Mouse (Mus musculus) lung, postnatal 0 days (tissue): Measurements from ENCODE around the gene Kcnn4. TPM values are rescaled to one million over a fixed set of nuclear protein-coding genes. Genes with fewer than 3 reads are reported as not detected.

Experiments
- ATAC-seq: fragments of 200-750 bp; cut with Nextera tagmentation; 2 replicates; pipeline ENCODE4 v1.8.0; 2017; ENCODE audit warnings: moderate library complexity
- DNase-seq: peaks from one replicate; pipeline ENCODE4 v3.0.0-alpha.2; 2016; ENCODE audit warnings: low spot score
- H3K27ac ChIP-seq: fragments of 300-500 bp; sonication (generic); 2 replicates; pipeline ENCODE4 v1.5.1; 2014; ENCODE audit warnings: antibody characterized with exemption, mild to moderate bottlenecking, low read length, mixed read lengths
- H3K27me3 ChIP-seq: fragments of 300-500 bp; sonication (generic); replicated peaks from 2 replicates; pipeline ENCODE4 v1.6.1; 2014; ENCODE audit warnings: low read length, mixed read lengths; ENCODE audit not compliant: insufficient read depth
- H3K36me3 ChIP-seq: fragments of 300-500 bp; sonication (generic); 2 replicates; pipeline ENCODE4 v1.6.1; 2014; ENCODE audit warnings: low read length, mixed read lengths; ENCODE audit not compliant: insufficient read depth
- H3K4me1 ChIP-seq: fragments of 300-500 bp; sonication (generic); 2 replicates; pipeline ENCODE4 v1.6.1; 2014; ENCODE audit warnings: antibody characterized with exemption, low read depth, low read length, mixed read lengths; ENCODE audit not compliant: insufficient read depth
- H3K4me2 ChIP-seq: fragments of 300-500 bp; sonication (generic); replicated peaks from 2 replicates; pipeline ENCODE4 v1.6.1; 2014; ENCODE audit warnings: low read depth, mild to moderate bottlenecking, low read length, moderate library complexity, mixed read lengths
- H3K4me3 ChIP-seq: fragments of 300-500 bp; sonication (generic); 2 replicates; pipeline ENCODE4 v1.5.1; 2014; ENCODE audit warnings: low read depth, low read length
- H3K9ac ChIP-seq: fragments of 300-500 bp; sonication (generic); replicated peaks from 2 replicates; pipeline ENCODE4 v1.6.1; 2014; ENCODE audit warnings: low read depth, mild to moderate bottlenecking
- H3K9me3 ChIP-seq: fragments of 300-500 bp; sonication (generic); 2 replicates; pipeline ENCODE4 v1.6.1; 2016; ENCODE audit warnings: low read length, mixed read lengths
- CTCF ChIP-seq: IDR thresholded peaks from 2 replicates; pipeline ENCODE4 v1.5.1; 2016; ENCODE audit warnings: antibody characterized with exemption, mild to moderate bottlenecking
- EP300 ChIP-seq: IDR thresholded peaks from 2 replicates; pipeline ENCODE4 v1.6.1; 2016; ENCODE audit warnings: antibody characterized with exemption, mild to moderate bottlenecking, control low read depth
- WGBS: fragments of 180-500 bp; shearing (Covaris S2); extraction: QIAGEN DNeasy Blood & Tissue Kit; methylation state at CpG from one replicate; pipeline ENCODE4 v1.1.7; 2014; 5-methylcytosine and 5-hydroxymethylcytosine counted together
- polyA plus RNA-seq: library from polyadenylated mRNA; unstranded; fragments of >200 nt; fragmentation: Nextera tagmentation; extraction: Ambion mirVana; gene quantifications from 2 replicates; pipeline ENCODE4 v1.2.1, GENCODE M21; 2015

Kcnn4 gene
- polyA plus RNA-seq, 1 experiment from 2014 or later = 2.6 TPM

- H3K4me1 ChIP-seq = no peaks in the 10 kb centered on the region
- ATAC-seq (no peak), DNase-seq (no peak)
- H3K9me3 ChIP-seq = no peaks in the 10 kb centered on the region
- H3K27me3 ChIP-seq = no peaks in the 10 kb centered on the region
- TF ChIP-seq EP300 (no peak), CTCF (no peak)
- H3K4me2 ChIP-seq = no peak overlapping the region
- H3K9ac ChIP-seq = no peak overlapping the region
- WGBS = 74% methylated on average over 3 of the region's 3 CpGs
- H3K36me3 ChIP-seq = no peaks in the 10 kb centered on the region
- no peak overlapping the region for H3K4me3 ChIP-seq
- H3K27ac ChIP-seq = no peak overlapping the region
Observed at GRCm38 (mm10) chr7:24413630-24414029, 43.6 kb downstream of the Kcnn4 start.

DNA sequence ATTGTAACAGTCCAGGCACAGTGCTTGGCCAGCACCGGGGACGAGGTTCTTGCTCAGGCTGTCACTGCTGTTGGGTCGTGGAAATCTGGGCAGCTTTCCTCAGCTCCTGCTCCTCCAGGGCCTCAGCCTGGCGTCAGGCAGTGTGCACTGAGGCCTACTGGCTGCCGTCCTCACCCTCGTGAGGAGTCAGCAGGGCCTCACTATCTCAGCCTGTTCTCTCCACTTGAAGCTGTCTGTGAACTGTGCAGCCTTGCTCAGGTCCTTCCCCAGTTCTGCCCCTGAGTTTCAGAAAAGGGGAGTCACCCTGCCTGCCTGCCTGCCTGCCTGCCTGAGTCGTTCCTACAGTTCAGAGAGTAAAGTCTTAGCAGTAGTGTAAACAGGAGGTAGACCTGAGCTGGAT, 45.2 kb downstream of the Kcnn4 start:
- Histone ChIP-seq H3K9me3 (no peaks in the 10 kb centered on the region), H3K9ac (no peak overlapping the region), H3K4me3 (no peak overlapping the region), H3K36me3 (no peaks in the 10 kb centered on the region), H3K27ac (no peak overlapping the region), H3K4me1 (no peaks in the 10 kb centered on the region), H3K4me2 (no peak overlapping the region), H3K27me3 (no peaks in the 10 kb centered on the region)
- DNase-seq (no peak), ATAC-seq (no peak)
- no peak for TF ChIP-seq EP300
- no peak for TF ChIP-seq CTCF
- 58% methylated on average over 7 of the region's 7 CpGs for WGBS

DNA sequence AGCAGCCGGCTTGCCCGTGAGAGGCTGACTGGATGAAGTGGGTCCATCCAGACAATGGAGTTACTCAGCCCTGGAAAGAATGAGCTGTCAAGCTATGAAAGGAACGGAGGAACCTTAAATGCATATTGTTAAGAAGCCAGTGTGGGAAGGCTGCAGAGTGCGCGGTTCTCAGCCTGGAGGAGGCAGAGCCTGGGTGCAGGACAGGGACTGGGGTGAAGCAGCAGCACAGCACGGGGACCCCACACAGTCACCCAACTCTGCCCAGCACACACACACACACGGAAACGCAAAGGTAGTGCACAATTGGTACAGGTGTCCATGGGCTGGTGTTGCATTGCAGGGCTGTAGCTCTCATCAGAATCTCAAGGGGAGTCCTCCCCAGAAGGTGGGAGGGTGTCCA, 49.5 kb downstream of the Kcnn4 start:
- Histone ChIP-seq H3K4me2 (no peak overlapping the region), H3K9ac (no peak overlapping the region), H3K4me3 (no peak overlapping the region), H3K36me3 (0 out of 2 replicates have a peak, but pooled peaks cover 16% of the 10 kb centered on the region), H3K4me1 (no peaks in the 10 kb centered on the region), H3K27me3 (no peaks in the 10 kb centered on the region), H3K9me3 (no peaks in the 10 kb centered on the region), H3K27ac (no peak overlapping the region)
- TF ChIP-seq EP300 (no peak), CTCF (no peak)
- WGBS = 88% methylated on average over 8 of the region's 8 CpGs
- ATAC-seq = no peak
- DNase-seq = no peak

DNA sequence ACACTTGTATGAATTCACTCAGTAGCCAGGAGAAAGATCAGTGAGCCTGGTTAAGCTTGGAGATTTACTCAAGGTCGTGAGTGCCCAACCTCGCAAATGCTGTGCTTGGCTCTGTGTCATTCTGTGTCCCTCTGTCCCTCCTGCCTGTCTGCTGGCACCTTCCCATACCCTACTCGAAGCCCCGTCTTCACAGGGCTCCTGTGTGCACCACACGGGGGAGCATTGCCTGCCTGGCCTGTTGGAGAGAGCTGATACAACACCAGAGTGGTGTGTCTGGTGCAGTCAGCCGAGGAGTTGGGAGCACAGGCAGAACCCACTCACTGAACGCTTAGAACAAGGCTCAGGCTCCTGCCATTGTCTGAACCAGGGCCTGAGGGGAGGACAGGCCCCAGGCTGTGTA, 51.6 kb downstream of the Kcnn4 start:
- no peaks in the 10 kb centered on the region for H3K9me3 ChIP-seq
- H3K4me3 ChIP-seq = no peak overlapping the region
- ATAC-seq (no peak), DNase-seq (no peak)
- H3K27me3 ChIP-seq = no peaks in the 10 kb centered on the region
- WGBS = 73% methylated on average over 7 of the region's 7 CpGs
- H3K36me3 ChIP-seq = 0 out of 2 replicates have a peak, but pooled peaks cover 16% of the 10 kb centered on the region
- TF ChIP-seq CTCF = peak; percentile 4; the same call in 1 of the 2 replicates
- TF ChIP-seq EP300 = no peak
- H3K4me1 ChIP-seq = no peaks in the 10 kb centered on the region
- no peak overlapping the region for H3K9ac ChIP-seq
- H3K4me2 ChIP-seq = no peak overlapping the region
- no peak overlapping the region for H3K27ac ChIP-seq

DNA sequence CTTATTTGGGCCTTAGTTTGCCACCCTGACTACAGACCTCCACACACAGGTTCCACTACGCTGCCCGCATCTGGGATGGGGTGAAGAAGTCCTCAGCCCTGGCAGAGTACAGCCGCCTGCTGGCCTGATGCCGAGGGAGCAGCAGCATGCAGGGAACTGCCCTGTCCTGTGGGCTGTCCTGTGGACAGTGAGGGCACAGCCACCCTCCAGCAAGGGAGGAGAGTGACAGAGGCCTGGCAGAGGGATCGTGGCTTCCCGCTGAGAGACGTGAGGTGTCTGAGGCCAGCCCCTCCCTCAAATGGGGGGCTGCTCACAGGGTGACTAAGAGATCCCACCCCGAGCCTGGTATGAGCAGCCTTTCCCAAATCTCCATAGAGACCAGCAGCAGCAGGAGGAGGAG, 52.2 kb downstream of the Kcnn4 start:
- no peak overlapping the region for H3K27ac ChIP-seq
- DNase-seq = no peak
- H3K4me2 ChIP-seq = no peak overlapping the region
- H3K9ac ChIP-seq = no peak overlapping the region
- H3K9me3 ChIP-seq = no peaks in the 10 kb centered on the region
- H3K4me3 ChIP-seq = no peak overlapping the region
- no peaks in the 10 kb centered on the region for H3K27me3 ChIP-seq
- no peak for ATAC-seq
- 69% methylated on average over 8 of the region's 8 CpGs for WGBS
- 0 out of 2 replicates have a peak, but pooled peaks cover 16% of the 10 kb centered on the region for H3K36me3 ChIP-seq
- no peak for TF ChIP-seq EP300
- no peak for TF ChIP-seq CTCF
- H3K4me1 ChIP-seq = no peaks in the 10 kb centered on the region

GRCm38 (mm10) chr7:24423107-24423763, 53.2 kb downstream of the Kcnn4 start:
- WGBS = 78% methylated on average over 15 of the region's 15 CpGs
- no peaks in the 10 kb centered on the region for H3K27me3 ChIP-seq
- H3K4me3 ChIP-seq = no peak overlapping the region
- no peak overlapping the region for H3K9ac ChIP-seq
- H3K4me2 ChIP-seq = no peak overlapping the region
- H3K4me1 ChIP-seq = no peaks in the 10 kb centered on the region
- H3K27ac ChIP-seq = no peak overlapping the region
- no peak for DNase-seq
- ATAC-seq = no peak
- TF ChIP-seq EP300 (no peak), CTCF (no peak)
- no peaks in the 10 kb centered on the region for H3K9me3 ChIP-seq
- H3K36me3 ChIP-seq = 0 out of 2 replicates have a peak, but pooled peaks cover 16% of the 10 kb centered on the region
